Mouse (Mus musculus): Measurements from ENCODE around the gene Gpr15. TPM values are rescaled to one million over a fixed set of nuclear protein-coding genes. Genes with fewer than 3 reads are reported as not detected.

Gene Gpr15
- polyA plus RNA-seq, 1 experiment from 2014 or later = not detected

- DNase-seq (ENCODE audit: low spot score) (no peak), ATAC-seq (replicated peaks; ENCODE audit: insufficient number of reproducible peaks, low FRiP score, low TSS enrichment, low read depth) (no peak)
- Histone ChIP-seq H3K36me3 (replicated peaks; ENCODE audit: control insufficient read depth, insufficient read depth, low read depth, low read length) (no peaks in the 10 kb centered on the region), H3K27me3 (ENCODE audit: control insufficient read depth, insufficient read depth, low read length) (no peaks in the 10 kb centered on the region), H3K4me3 (ENCODE audit: low read depth, low read length) (no peak overlapping the region), H3K4me1 (ENCODE audit: control insufficient read depth, insufficient read depth, low read length) (no peaks in the 10 kb centered on the region; the same call in 1 of the 2 replicates), H3K9ac (replicated peaks; ENCODE audit: low read length) (no peak overlapping the region), H3K4me2 (ENCODE audit: low read depth, low read length) (no peak overlapping the region), H3K27ac (replicated peaks; ENCODE audit: low read depth, low read length) (no peak overlapping the region), H3K9me3 (replicated peaks; ENCODE audit: control insufficient read depth, low read length) (no peaks in the 10 kb centered on the region)
- whole genome bisulfite sequencing = 87% methylated on average over 6 of the region's 6 CpGs
Observed at GRCm38 (mm10) chr16:58700174-58700573, 18.7 kb downstream of the Gpr15 start.

GRCm38 (mm10) chr16:58697261-58697660 is 21.6 kb downstream of the Gpr15 start:
- ATAC-seq (replicated peaks; ENCODE audit: insufficient number of reproducible peaks, low FRiP score, low TSS enrichment, low read depth) = no peak
- Histone ChIP-seq H3K4me2 (ENCODE audit: low read depth, low read length) (no peak overlapping the region), H3K36me3 (replicated peaks; ENCODE audit: control insufficient read depth, insufficient read depth, low read depth, low read length) (no peaks in the 10 kb centered on the region), H3K4me3 (ENCODE audit: low read depth, low read length) (no peak overlapping the region), H3K4me1 (ENCODE audit: control insufficient read depth, insufficient read depth, low read length) (no peaks in the 10 kb centered on the region), H3K27ac (replicated peaks; ENCODE audit: low read depth, low read length) (no peak overlapping the region), H3K9ac (replicated peaks; ENCODE audit: low read length) (no peak overlapping the region), H3K27me3 (ENCODE audit: control insufficient read depth, insufficient read depth, low read length) (no peaks in the 10 kb centered on the region), H3K9me3 (replicated peaks; ENCODE audit: control insufficient read depth, low read length) (no peaks in the 10 kb centered on the region)
- no peak for DNase-seq (ENCODE audit: low spot score)
- WGBS = 91% methylated on average over 1 of the region's 1 CpGs

GRCm38 (mm10) chr16:58696796-58697195 is 22.1 kb downstream of the Gpr15 start:
- H3K36me3 ChIP-seq (replicated peaks; ENCODE audit: control insufficient read depth, insufficient read depth, low read depth, low read length) = no peaks in the 10 kb centered on the region
- no peak for ATAC-seq (replicated peaks; ENCODE audit: insufficient number of reproducible peaks, low FRiP score, low TSS enrichment, low read depth)
- WGBS = 81% methylated on average over 3 of the region's 3 CpGs

GRCm38 (mm10) chr16:58694091-58694490 is 24.8 kb downstream of the Gpr15 start:
- Histone ChIP-seq H3K9me3 (replicated peaks; ENCODE audit: control insufficient read depth, low read length) (no peaks in the 10 kb centered on the region), H3K4me1 (ENCODE audit: control insufficient read depth, insufficient read depth, low read length) (no peaks in the 10 kb centered on the region), H3K27ac (replicated peaks; ENCODE audit: low read depth, low read length) (no peak overlapping the region), H3K36me3 (replicated peaks; ENCODE audit: control insufficient read depth, insufficient read depth, low read depth, low read length) (no peaks in the 10 kb centered on the region), H3K4me2 (ENCODE audit: low read depth, low read length) (no peak overlapping the region), H3K27me3 (ENCODE audit: control insufficient read depth, insufficient read depth, low read length) (no peaks in the 10 kb centered on the region), H3K9ac (replicated peaks; ENCODE audit: low read length) (no peak overlapping the region), H3K4me3 (ENCODE audit: low read depth, low read length) (no peak overlapping the region)
- no peak for DNase-seq (ENCODE audit: low spot score)
- ATAC-seq (replicated peaks; ENCODE audit: insufficient number of reproducible peaks, low FRiP score, low TSS enrichment, low read depth) = no peak
- WGBS = 92% methylated on average over 5 of the region's 5 CpGs

More at GRCm38 (mm10) chr16:58696796-58697195, 22.1 kb downstream of the Gpr15 start:
- H3K9ac ChIP-seq (replicated peaks; ENCODE audit: low read length) = no peak overlapping the region
- no peak for DNase-seq (ENCODE audit: low spot score)
- H3K27me3 ChIP-seq (ENCODE audit: control insufficient read depth, insufficient read depth, low read length) = no peaks in the 10 kb centered on the region
- H3K27ac ChIP-seq (replicated peaks; ENCODE audit: low read depth, low read length) = no peak overlapping the region
- no peaks in the 10 kb centered on the region for H3K9me3 ChIP-seq (replicated peaks; ENCODE audit: control insufficient read depth, low read length)
- no peak overlapping the region for H3K4me3 ChIP-seq (ENCODE audit: low read depth, low read length)
- no peaks in the 10 kb centered on the region for H3K4me1 ChIP-seq (ENCODE audit: control insufficient read depth, insufficient read depth, low read length)
- H3K4me2 ChIP-seq (ENCODE audit: low read depth, low read length) = no peak overlapping the region

GRCm38 (mm10) chr16:58690322-58690732 is 28.5 kb downstream of the Gpr15 start:
- Histone ChIP-seq H3K27ac (replicated peaks; ENCODE audit: low read depth, low read length) (no peak overlapping the region), H3K4me1 (ENCODE audit: control insufficient read depth, insufficient read depth, low read length) (no peaks in the 10 kb centered on the region), H3K36me3 (replicated peaks; ENCODE audit: control insufficient read depth, insufficient read depth, low read depth, low read length) (no peaks in the 10 kb centered on the region), H3K4me2 (ENCODE audit: low read depth, low read length) (no peak overlapping the region), H3K9me3 (replicated peaks; ENCODE audit: control insufficient read depth, low read length) (no peaks in the 10 kb centered on the region), H3K27me3 (ENCODE audit: control insufficient read depth, insufficient read depth, low read length) (no peaks in the 10 kb centered on the region), H3K4me3 (ENCODE audit: low read depth, low read length) (no peak overlapping the region), H3K9ac (replicated peaks; ENCODE audit: low read length) (no peak overlapping the region)
- WGBS = 90% methylated on average over 5 of the region's 5 CpGs
- DNase-seq (ENCODE audit: low spot score) (no peak), ATAC-seq (replicated peaks; ENCODE audit: insufficient number of reproducible peaks, low FRiP score, low TSS enrichment, low read depth) (no peak)

GRCm38 (mm10) chr16:58689555-58690169 is 29.2 kb downstream of the Gpr15 start:
- Histone ChIP-seq H3K4me3 (ENCODE audit: low read depth, low read length) (no peak overlapping the region), H3K27me3 (ENCODE audit: control insufficient read depth, insufficient read depth, low read length) (no peaks in the 10 kb centered on the region), H3K9me3 (replicated peaks; ENCODE audit: control insufficient read depth, low read length) (no peaks in the 10 kb centered on the region), H3K9ac (replicated peaks; ENCODE audit: low read length) (no peak overlapping the region), H3K27ac (replicated peaks; ENCODE audit: low read depth, low read length) (no peak overlapping the region), H3K4me1 (ENCODE audit: control insufficient read depth, insufficient read depth, low read length) (no peaks in the 10 kb centered on the region), H3K4me2 (ENCODE audit: low read depth, low read length) (no peak overlapping the region), H3K36me3 (replicated peaks; ENCODE audit: control insufficient read depth, insufficient read depth, low read depth, low read length) (no peaks in the 10 kb centered on the region)
- no peak for DNase-seq (ENCODE audit: low spot score)
- ATAC-seq (replicated peaks; ENCODE audit: insufficient number of reproducible peaks, low FRiP score, low TSS enrichment, low read depth) = no peak
- WGBS = 86% methylated on average over 5 of the region's 5 CpGs

GRCm38 (mm10) chr16:58688534-58688933 is 30.3 kb downstream of the Gpr15 start:
- no peak overlapping the region for H3K4me2 ChIP-seq (ENCODE audit: low read depth, low read length)
- no peak overlapping the region for H3K27ac ChIP-seq (replicated peaks; ENCODE audit: low read depth, low read length)
- H3K27me3 ChIP-seq (ENCODE audit: control insufficient read depth, insufficient read depth, low read length) = no peaks in the 10 kb centered on the region
- H3K36me3 ChIP-seq (replicated peaks; ENCODE audit: control insufficient read depth, insufficient read depth, low read depth, low read length) = no peaks in the 10 kb centered on the region
- WGBS = 100% methylated on average over 1 of the region's 1 CpGs
- DNase-seq (ENCODE audit: low spot score) (no peak), ATAC-seq (replicated peaks; ENCODE audit: insufficient number of reproducible peaks, low FRiP score, low TSS enrichment, low read depth) (no peak)
- H3K4me3 ChIP-seq (ENCODE audit: low read depth, low read length) = no peak overlapping the region
- H3K9ac ChIP-seq (replicated peaks; ENCODE audit: low read length) = no peak overlapping the region
- H3K9me3 ChIP-seq (replicated peaks; ENCODE audit: control insufficient read depth, low read length) = no peaks in the 10 kb centered on the region
- H3K4me1 ChIP-seq (ENCODE audit: control insufficient read depth, insufficient read depth, low read length) = no peaks in the 10 kb centered on the region

GRCm38 (mm10) chr16:58685548-58686537 is 33.0 kb downstream of the Gpr15 start:
- 79% methylated on average over 20 of the region's 20 CpGs for WGBS
- no peak for ATAC-seq (replicated peaks; ENCODE audit: insufficient number of reproducible peaks, low FRiP score, low TSS enrichment, low read depth)

More at GRCm38 (mm10) chr16:58685548-58686537, 33.0 kb downstream of the Gpr15 start:
- Histone ChIP-seq H3K4me1 (ENCODE audit: control insufficient read depth, insufficient read depth, low read length) (no peaks in the 10 kb centered on the region), H3K27ac (replicated peaks; ENCODE audit: low read depth, low read length) (no peak overlapping the region), H3K27me3 (ENCODE audit: control insufficient read depth, insufficient read depth, low read length) (no peaks in the 10 kb centered on the region), H3K9me3 (replicated peaks; ENCODE audit: control insufficient read depth, low read length) (no peaks in the 10 kb centered on the region), H3K4me2 (ENCODE audit: low read depth, low read length) (no peak overlapping the region), H3K4me3 (ENCODE audit: low read depth, low read length) (no peak overlapping the region), H3K36me3 (replicated peaks; ENCODE audit: control insufficient read depth, insufficient read depth, low read depth, low read length) (no peaks in the 10 kb centered on the region), H3K9ac (replicated peaks; ENCODE audit: low read length) (no peak overlapping the region)
- no peak for DNase-seq (ENCODE audit: low spot score)
